Mouse (Mus musculus) embryonic facial prominence, embryonic 15.5 days (tissue): ENCODE data around the gene Rlbp1. TPM values are rescaled to one million over a fixed set of nuclear protein-coding genes. Genes with fewer than 3 reads are reported as not detected.

ENCODE experiments used
- polyA plus RNA-seq: library from polyadenylated mRNA; unstranded; fragments of >200 nt; fragmentation: Nextera tagmentation; extraction: Ambion mirVana; gene quantifications from 2 replicates; pipeline ENCODE4 v1.2.1, GENCODE M21; 2015

The Rlbp1 gene
- polyA plus RNA-seq, 1 experiment from 2014 or later: 1.7 TPM

Other genes with a start within 250 kb of the Rlbp1 start
- gene Mfge8, start 238.0 kb downstream of the Rlbp1 start, polyA plus RNA-seq: 175 and 185 TPM in 2 replicates
- 12.8 and 13.6 TPM in 2 replicates for gene Abhd2, start 113.8 kb downstream of the Rlbp1 start, polyA plus RNA-seq
- gene Fanci, start 4.9 kb upstream of the Rlbp1 start, polyA plus RNA-seq: 6.2 and 6.3 TPM in 2 replicates
- gene Polg, start 79.3 kb upstream of the Rlbp1 start, polyA plus RNA-seq: 32.7 and 42.6 TPM in 2 replicates
- 0.35 TPM in 1 of 2 replicates, not detected in the other for gene Rhcg, start 230.6 kb upstream of the Rlbp1 start, polyA plus RNA-seq